Mouse (Mus musculus) hindbrain, embryonic 16.5 days (tissue): ENCODE results near the gene Fgr. TPM values are rescaled to one million over a fixed set of nuclear protein-coding genes. Genes with fewer than 3 reads are reported as not detected.
A peak's percentile ranks its signal among the peaks of the same experiment; 100 is the strongest.

Source experiments
- ATAC-seq: fragments of 200-750 bp; cut with Nextera tagmentation; 2 replicates; pipeline ENCODE4 v1.8.0; 2017; ENCODE audit warnings: moderate TSS enrichment, moderate library complexity
- H3K27ac ChIP-seq: fragments of 300-500 bp; sonication (generic); 2 replicates; pipeline ENCODE4 v1.5.1; 2014; ENCODE audit warnings: low read depth, mild to moderate bottlenecking, control low read depth, low read length, moderate library complexity
- H3K27me3 ChIP-seq: fragments of 300-500 bp; sonication (generic); replicated peaks from 2 replicates; pipeline ENCODE4 v1.6.1; 2014; ENCODE audit warnings: low read length; ENCODE audit not compliant: control insufficient read depth, insufficient read depth
- H3K36me3 ChIP-seq: fragments of 300-500 bp; sonication (generic); 2 replicates; pipeline ENCODE4 v1.6.1; 2014; ENCODE audit warnings: mild to moderate bottlenecking, low read length, moderate library complexity, mixed read lengths; ENCODE audit not compliant: control insufficient read depth, insufficient read depth
- H3K4me1 ChIP-seq: fragments of 300-500 bp; sonication (generic); 2 replicates; pipeline ENCODE4 v1.6.1; 2014; ENCODE audit warnings: low read depth, low read length; ENCODE audit not compliant: control insufficient read depth, insufficient read depth
- H3K4me2 ChIP-seq: fragments of 300-500 bp; sonication (generic); 2 replicates; pipeline ENCODE4 v1.6.1; 2014; ENCODE audit warnings: mild to moderate bottlenecking, low read length, control low read depth, moderate library complexity
- H3K4me3 ChIP-seq: fragments of 300-500 bp; sonication (generic); 2 replicates; pipeline ENCODE4 v1.5.1; 2014; ENCODE audit warnings: mild to moderate bottlenecking, low read length, control low read depth, moderate library complexity
- H3K9ac ChIP-seq: fragments of 300-500 bp; sonication (generic); 2 replicates; pipeline ENCODE4 v1.6.1; 2014; ENCODE audit warnings: low read depth, mild to moderate bottlenecking, control low read depth, low read length, moderate library complexity
- H3K9me3 ChIP-seq: fragments of 300-500 bp; sonication (generic); 2 replicates; pipeline ENCODE4 v1.6.1; 2014; ENCODE audit warnings: mild to moderate bottlenecking, low read length, moderate library complexity; ENCODE audit not compliant: control insufficient read depth
- WGBS: fragments of 180-500 bp; shearing (Covaris S2); extraction: QIAGEN DNeasy Blood & Tissue Kit; methylation state at CpG from one replicate; pipeline ENCODE4 v1.1.7; 2014; 5-methylcytosine and 5-hydroxymethylcytosine counted together
- polyA plus RNA-seq: library from polyadenylated mRNA; unstranded; fragments of >200 nt; fragmentation: Nextera tagmentation; extraction: Ambion mirVana; gene quantifications from 2 replicates; pipeline ENCODE4 v1.2.1, GENCODE M21; 2015

Gene Fgr
- polyA plus RNA-seq, 1 experiment from 2014 or later = 0.23 TPM

DNA sequence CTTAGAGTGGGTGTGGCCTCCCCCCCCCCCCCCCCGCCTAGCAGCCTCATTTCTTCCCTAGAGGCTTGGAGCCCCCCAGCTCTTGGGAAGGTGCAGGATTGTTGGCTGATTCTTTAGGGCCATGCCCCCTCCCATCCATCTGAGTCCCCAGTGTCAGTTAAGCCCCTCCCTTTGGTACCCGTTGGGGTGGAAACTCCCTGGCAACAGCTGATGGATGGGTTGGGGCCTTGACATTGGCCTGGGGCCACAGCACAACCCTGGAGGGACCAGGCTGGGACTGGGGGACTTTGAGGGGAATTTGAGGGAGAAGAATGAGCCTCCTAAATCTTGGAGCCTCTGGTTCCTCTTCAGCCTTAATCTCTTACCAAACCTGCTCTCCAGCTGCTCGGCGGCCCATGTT is 50.5 kb downstream of the Fgr start:
- H3K9me3 ChIP-seq = no peaks in the 10 kb centered on the region
- no peak overlapping the region; the same call in 1 of the 2 replicates for H3K9ac ChIP-seq
- 16% methylated on average over 4 of the region's 4 CpGs for WGBS
- no peaks in the 10 kb centered on the region for H3K36me3 ChIP-seq
- H3K27me3 ChIP-seq = no peaks in the 10 kb centered on the region
- H3K4me3 ChIP-seq = no peak overlapping the region
- peaks cover 74% of the 10 kb centered on the region for H3K4me1 ChIP-seq
- peak overlapping the region; percentile 73 for H3K27ac ChIP-seq
- 0 out of 2 replicates have a peak, but pooled peaks have one; percentile 9 for ATAC-seq
- no peak overlapping the region for H3K4me2 ChIP-seq

DNA sequence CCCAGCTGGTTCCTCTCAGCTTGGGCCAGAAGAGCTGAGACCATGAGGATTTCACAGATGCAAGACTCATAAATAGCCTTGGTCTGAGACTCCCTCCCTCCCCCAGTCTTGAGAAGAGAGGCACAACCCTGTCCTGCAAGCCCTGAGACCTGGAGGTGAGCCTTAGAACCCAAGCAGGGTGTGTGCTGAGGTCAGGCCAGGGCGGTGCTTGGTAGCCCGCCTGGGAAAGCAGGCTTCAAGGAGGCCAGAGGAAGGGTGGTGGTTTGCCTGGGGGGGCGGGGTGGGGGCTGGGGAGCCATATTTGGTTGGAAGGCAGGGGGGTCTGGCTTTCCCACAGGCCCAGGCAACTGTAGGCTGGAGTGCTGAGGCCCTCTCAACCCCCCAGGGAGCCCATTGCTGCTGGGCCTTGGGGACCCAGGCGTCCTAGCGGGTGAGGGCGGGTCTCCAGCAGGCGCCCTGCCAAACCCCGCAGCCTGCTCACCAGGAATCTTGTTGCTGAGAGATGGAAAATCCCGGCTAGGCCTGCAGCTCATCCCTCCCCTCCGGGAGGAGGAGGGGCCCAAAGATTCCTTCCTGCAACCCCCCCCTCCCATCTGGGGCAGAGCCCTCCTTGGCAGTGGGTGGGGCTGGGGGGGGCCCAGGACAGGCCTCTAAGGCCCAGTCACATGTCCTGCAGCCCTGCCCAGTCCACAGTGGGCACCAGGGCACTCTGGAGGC is 51.2 kb downstream of the Fgr start:
- H3K4me3 ChIP-seq = no peak overlapping the region
- H3K27me3 ChIP-seq = no peaks in the 10 kb centered on the region
- peak overlapping the region; percentile 39; the same call in 1 of the 2 replicates for H3K9ac ChIP-seq
- no peaks in the 10 kb centered on the region for H3K36me3 ChIP-seq
- peak overlapping the region; percentile 73 for H3K27ac ChIP-seq
- peak; percentile 28; the same call in 1 of the 2 replicates for ATAC-seq
- peak overlapping the region; percentile 18; the same call in 1 of the 2 replicates for H3K4me2 ChIP-seq
- 10% methylated on average over 10 of the region's 10 CpGs for WGBS
- H3K9me3 ChIP-seq = no peaks in the 10 kb centered on the region
- H3K4me1 ChIP-seq = peaks cover 69% of the 10 kb centered on the region

DNA sequence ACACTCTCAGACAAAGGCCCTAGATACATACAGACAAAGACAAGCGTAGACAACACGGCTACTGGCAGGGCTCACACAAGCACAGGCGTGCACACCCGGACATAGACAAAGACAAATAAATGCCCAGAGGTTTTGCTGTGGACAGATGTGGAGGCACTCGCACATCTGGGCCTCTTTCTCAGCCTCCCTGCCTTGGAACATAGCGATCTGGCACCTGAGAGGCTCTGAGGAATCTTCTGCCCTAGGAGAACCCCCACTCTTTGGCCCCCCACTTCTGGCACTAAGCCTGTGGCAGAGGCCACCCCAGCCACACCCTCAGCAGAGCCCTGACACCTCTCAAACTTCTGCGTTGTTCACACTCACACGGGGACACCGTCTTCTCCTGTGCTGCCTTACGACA is 52.4 kb downstream of the Fgr start:
- ATAC-seq = no peak
- H3K4me1 ChIP-seq = peaks cover 58% of the 10 kb centered on the region
- H3K27ac ChIP-seq = peak overlapping the region; percentile 73
- H3K4me2 ChIP-seq = no peak overlapping the region
- no peak overlapping the region for H3K4me3 ChIP-seq
- no peaks in the 10 kb centered on the region for H3K9me3 ChIP-seq
- no peaks in the 10 kb centered on the region for H3K27me3 ChIP-seq
- 55% methylated on average over 10 of the region's 10 CpGs for WGBS
- no peak overlapping the region for H3K9ac ChIP-seq
- no peaks in the 10 kb centered on the region for H3K36me3 ChIP-seq

DNA sequence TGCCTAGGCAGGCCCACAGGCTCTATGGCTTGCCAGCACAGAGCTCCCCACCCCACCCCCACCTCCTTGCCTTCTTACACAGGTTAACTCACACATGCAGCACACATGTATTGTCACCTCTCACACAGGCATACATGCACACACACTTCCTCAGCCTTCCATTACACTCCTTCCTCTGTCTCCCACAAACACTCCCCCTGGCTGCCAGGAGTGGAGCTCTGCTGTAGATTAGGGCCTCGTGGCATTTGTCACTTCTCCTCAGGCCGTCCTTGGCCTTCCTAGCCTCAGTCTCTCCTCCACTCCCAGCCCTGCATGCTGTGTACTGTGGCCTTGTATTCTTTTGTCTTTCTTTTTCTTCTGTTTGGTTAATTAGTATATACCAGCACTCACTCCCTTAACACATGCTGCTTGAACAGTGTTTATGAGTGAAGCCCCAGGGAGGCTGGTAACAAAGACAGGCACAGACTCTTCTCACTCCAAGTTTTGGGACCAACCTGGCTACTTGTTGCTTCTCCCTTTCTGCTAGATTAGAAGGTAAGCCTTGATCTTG is 53.0 kb downstream of the Fgr start:
- H3K4me1 ChIP-seq = peaks cover 51% of the 10 kb centered on the region
- H3K36me3 ChIP-seq = no peaks in the 10 kb centered on the region
- WGBS = 31% methylated on average over 2 of the region's 2 CpGs

DNA sequence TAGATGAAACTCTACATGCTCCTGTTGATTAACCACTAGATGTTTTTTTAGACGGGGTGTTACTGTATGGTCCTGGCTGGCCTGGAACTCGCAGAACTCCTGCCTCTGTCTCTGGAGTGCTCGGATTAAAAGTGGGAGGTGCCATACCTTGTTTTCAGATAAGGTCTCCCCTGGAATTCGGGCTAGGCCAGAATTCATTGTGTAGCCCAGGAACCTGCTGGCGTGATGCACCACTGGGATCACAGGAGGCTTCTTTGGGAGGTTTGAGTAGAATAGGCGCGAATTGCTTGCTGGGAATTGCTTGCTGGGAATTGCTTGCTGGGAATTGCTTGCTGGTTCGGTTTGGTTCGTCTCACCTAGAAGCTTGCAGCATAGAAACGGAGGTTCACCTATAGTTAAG is 53.8 kb downstream of the Fgr start:
- Histone ChIP-seq H3K36me3 (no peaks in the 10 kb centered on the region), H3K27me3 (no peaks in the 10 kb centered on the region), H3K4me2 (no peak overlapping the region), H3K4me1 (peaks cover 43% of the 10 kb centered on the region), H3K9me3 (no peaks in the 10 kb centered on the region), H3K27ac (no peak overlapping the region), H3K9ac (no peak overlapping the region), H3K4me3 (no peak overlapping the region)
- WGBS = 71% methylated on average over 10 of the region's 10 CpGs
- no peak for ATAC-seq

More for the DNA sequence above, 53.0 kb downstream of the Fgr start:
- ATAC-seq = no peak
- no peak overlapping the region for H3K9ac ChIP-seq
- H3K4me2 ChIP-seq = no peak overlapping the region
- no peak overlapping the region for H3K27ac ChIP-seq
- no peak overlapping the region for H3K4me3 ChIP-seq
- no peaks in the 10 kb centered on the region for H3K9me3 ChIP-seq
- H3K27me3 ChIP-seq = no peaks in the 10 kb centered on the region

DNA sequence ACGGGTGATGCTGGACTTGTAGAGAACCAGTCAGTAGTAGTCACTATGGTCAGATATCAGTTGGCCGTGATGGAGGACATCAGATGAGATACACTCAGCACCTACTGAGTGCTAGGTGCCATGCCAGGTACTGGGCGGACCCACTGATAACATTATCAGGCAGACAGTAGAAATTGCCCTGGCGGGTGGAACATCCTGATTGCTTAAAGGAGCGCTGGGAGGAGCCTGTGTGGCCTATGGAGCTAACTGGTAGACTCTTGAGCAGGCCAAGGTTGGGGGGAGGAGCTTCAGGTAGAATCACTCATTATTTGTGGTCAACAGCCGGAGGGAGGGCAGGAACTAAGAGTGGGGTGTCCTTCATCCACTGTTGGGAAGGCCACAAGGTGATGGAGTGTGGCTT is 54.3 kb downstream of the Fgr start:
- Histone ChIP-seq H3K4me1 (peaks cover 38% of the 10 kb centered on the region), H3K36me3 (no peaks in the 10 kb centered on the region), H3K4me3 (no peak overlapping the region), H3K9me3 (no peaks in the 10 kb centered on the region), H3K27me3 (no peaks in the 10 kb centered on the region), H3K4me2 (no peak overlapping the region), H3K9ac (no peak overlapping the region), H3K27ac (no peak overlapping the region)
- ATAC-seq = no peak
- 95% methylated on average over 6 of the region's 6 CpGs for WGBS

DNA sequence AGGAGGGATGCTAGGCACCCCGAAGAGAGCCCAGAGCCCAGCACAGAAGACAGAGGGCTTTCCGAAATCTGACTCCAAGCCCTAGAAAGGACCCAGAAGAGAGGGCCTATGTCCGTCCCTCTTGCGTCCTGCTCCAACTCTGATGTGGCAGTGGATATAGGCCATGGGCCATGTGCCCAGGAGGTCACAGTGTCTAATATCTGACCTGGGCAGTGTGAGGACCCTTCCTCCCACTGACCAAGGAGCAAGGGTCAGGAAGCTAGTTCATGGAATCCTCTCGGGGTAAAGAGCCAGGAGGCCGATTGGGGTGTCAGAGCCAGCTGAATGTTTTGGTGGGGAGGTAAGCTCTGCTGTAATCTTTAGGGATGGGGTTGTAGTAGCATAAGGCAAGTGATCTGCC is 55.0 kb downstream of the Fgr start:
- 87% methylated on average over 6 of the region's 6 CpGs for WGBS
- ATAC-seq = no peak
- H3K9me3 ChIP-seq = no peaks in the 10 kb centered on the region
- no peaks in the 10 kb centered on the region for H3K27me3 ChIP-seq
- H3K36me3 ChIP-seq = no peaks in the 10 kb centered on the region
- H3K4me3 ChIP-seq = no peak overlapping the region
- H3K9ac ChIP-seq = no peak overlapping the region
- peaks cover 32% of the 10 kb centered on the region for H3K4me1 ChIP-seq
- no peak overlapping the region for H3K27ac ChIP-seq
- H3K4me2 ChIP-seq = no peak overlapping the region

DNA sequence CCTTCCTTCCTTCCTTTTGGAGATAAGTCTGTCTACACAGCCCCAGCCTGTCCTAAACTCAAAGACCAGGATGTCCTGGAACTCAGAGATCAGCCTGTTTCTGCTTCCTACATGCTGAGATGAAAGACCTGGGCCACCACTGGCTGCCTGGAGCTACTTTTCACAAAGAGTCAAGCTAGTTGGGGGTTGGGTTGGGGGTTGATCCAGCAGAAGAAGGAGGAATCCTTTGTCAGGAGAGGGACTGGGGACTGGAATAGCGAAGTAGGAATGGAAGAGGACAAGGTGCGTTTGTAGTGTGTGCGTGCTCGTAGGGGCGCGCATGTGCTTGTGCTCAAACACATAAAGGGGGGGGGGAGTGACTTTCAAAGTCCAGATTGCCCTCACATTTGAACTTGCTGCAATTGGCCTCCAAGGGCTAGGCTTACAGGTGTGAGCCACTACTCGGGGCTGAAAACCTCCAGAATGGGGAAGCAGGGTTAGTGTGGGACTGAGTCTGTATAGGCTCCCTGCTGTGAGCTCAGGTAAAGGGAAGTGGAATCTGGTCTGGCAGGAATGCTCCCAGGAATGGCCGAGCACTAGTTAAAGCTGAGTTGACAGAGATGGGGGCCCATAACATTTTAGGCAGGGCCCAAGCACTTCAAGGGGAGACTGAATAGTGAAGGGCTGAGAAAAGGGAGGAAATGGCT is 58.7 kb downstream of the Fgr start:
- Histone ChIP-seq H3K9ac (no peak overlapping the region), H3K4me1 (peaks cover 15% of the 10 kb centered on the region), H3K27me3 (no peaks in the 10 kb centered on the region), H3K4me2 (no peak overlapping the region), H3K9me3 (no peaks in the 10 kb centered on the region), H3K4me3 (no peak overlapping the region), H3K36me3 (no peaks in the 10 kb centered on the region), H3K27ac (no peak overlapping the region)
- 89% methylated on average over 8 of the region's 8 CpGs for WGBS
- ATAC-seq = no peak

DNA sequence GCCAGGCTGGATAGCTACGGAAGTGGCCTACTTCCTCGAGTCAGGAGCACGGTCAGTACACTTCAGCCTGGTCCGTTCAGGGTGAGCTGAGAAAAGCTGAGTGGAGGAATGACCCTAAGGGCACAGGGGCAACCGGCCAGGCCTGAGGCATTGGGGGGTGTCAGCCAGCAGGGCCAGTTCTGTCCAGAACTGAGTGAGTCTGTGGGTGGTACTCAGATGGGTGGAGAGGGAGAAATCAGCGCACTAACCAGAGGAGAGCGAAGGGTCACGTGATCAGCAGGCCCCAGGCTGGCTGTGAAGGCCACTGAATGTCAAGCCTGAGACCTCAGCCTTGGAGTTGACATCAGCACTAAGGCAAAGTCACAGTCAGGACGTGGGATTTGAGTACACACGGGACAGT is 60.6 kb downstream of the Fgr start:
- H3K27me3 ChIP-seq = no peaks in the 10 kb centered on the region
- H3K4me3 ChIP-seq = no peak overlapping the region
- H3K4me1 ChIP-seq = peaks cover 35% of the 10 kb centered on the region
- 77% methylated on average over 10 of the region's 10 CpGs for WGBS
- no peak overlapping the region for H3K4me2 ChIP-seq
- ATAC-seq = no peak
- no peak overlapping the region for H3K9ac ChIP-seq
- no peak overlapping the region for H3K27ac ChIP-seq
- H3K9me3 ChIP-seq = no peaks in the 10 kb centered on the region
- no peaks in the 10 kb centered on the region for H3K36me3 ChIP-seq
